Mouse (Mus musculus) liver, adult 2 months (tissue): ENCODE results near the gene Gm572. TPM values are rescaled to one million over a fixed set of nuclear protein-coding genes. Genes with fewer than 3 reads are reported as not detected.

Source experiments
- DNase-seq: peaks from one replicate; pipeline ENCODE4 v3.0.0-alpha.2; 2011; ENCODE audit warnings: low read depth, low spot score; ENCODE audit errors: extremely low read depth
- H3K27ac ChIP-seq: fragments of 200-500 bp; replicated peaks from 2 replicates; pipeline ENCODE4 v1.5.1; 2012; ENCODE audit warnings: low read depth, mild to moderate bottlenecking, control low read depth, inconsistent platforms, low read length; ENCODE audit not compliant: insufficient read depth
- H3K27me3 ChIP-seq: fragments of 200-500 bp; 2 replicates; pipeline ENCODE4 v1.6.1; 2012; ENCODE audit warnings: mild to moderate bottlenecking, moderate library complexity, low read length, inconsistent platforms; ENCODE audit not compliant: control insufficient read depth, insufficient read depth
- H3K36me3 ChIP-seq: fragments of 200-500 bp; 2 replicates; pipeline ENCODE4 v1.6.1; 2012; ENCODE audit warnings: low read length, inconsistent platforms; ENCODE audit not compliant: control insufficient read depth, insufficient read depth
- H3K4me1 ChIP-seq: fragments of 200-500 bp; 2 replicates; pipeline ENCODE4 v1.6.1; 2011; ENCODE audit warnings: low read length; ENCODE audit not compliant: control insufficient read depth, insufficient read depth
- H3K4me3 ChIP-seq: fragments of 200-500 bp; 2 replicates; pipeline ENCODE4 v1.5.1; 2011; ENCODE audit warnings: low read depth, mild to moderate bottlenecking, control low read depth, low read length, moderate library complexity; ENCODE audit not compliant: insufficient read depth
- H3K79me2 ChIP-seq: fragments of 200-500 bp; 2 replicates; pipeline ENCODE4 v1.6.1; 2012; ENCODE audit warnings: inconsistent platforms, mild to moderate bottlenecking, low read length, moderate library complexity; ENCODE audit not compliant: control insufficient read depth, insufficient read depth
- H3K9ac ChIP-seq: fragments of 200-500 bp; 2 replicates; pipeline ENCODE4 v1.6.1; 2012; ENCODE audit warnings: low read depth, mild to moderate bottlenecking, control low read depth, inconsistent platforms, low read length
- CTCF ChIP-seq: fragments of 200-500 bp; IDR thresholded peaks from 2 replicates; pipeline ENCODE4 v1.5.1; 2011; ENCODE audit warnings: low read depth, low read length, control low read depth
- POLR2A ChIP-seq: fragments of 200-500 bp; IDR thresholded peaks from 2 replicates; pipeline ENCODE4 v1.6.1; 2011; ENCODE audit warnings: low read length, control low read depth; ENCODE audit not compliant: insufficient read depth; ENCODE audit errors: extremely low read depth
- WGBS: fragments of 180-500 bp; shearing (Covaris S2); methylation state at CpG from one replicate; pipeline ENCODE4 v1.1.7; 2018; 5-methylcytosine and 5-hydroxymethylcytosine counted together
- polyA plus RNA-seq: library from polyadenylated mRNA; depleted of rRNA; stranded (reverse); fragments of >200 nt; gene quantifications from 2 replicates; pipeline ENCODE4 v1.2.3, GENCODE M21; 2012
- total RNA-seq: library from RNA; depleted of rRNA; stranded (reverse); fragments of >200 nt; gene quantifications from 2 replicates; pipeline ENCODE4 v1.2.3, GENCODE M21; 2014

Gm572 gene
- total and polyA plus RNA-seq, 2 experiments: not detected

GRCm38 (mm10) chr4:148604541-148605165 is 38.5 kb upstream of the Gm572 start:
- H3K4me3 ChIP-seq: 0 out of 2 replicates have a peak overlapping the region, but pooled peaks have one; percentile 8
- H3K4me1 ChIP-seq: peaks cover 29% of the 10 kb centered on the region
- H3K27me3 ChIP-seq: no peaks in the 10 kb centered on the region
- 68% methylated on average over 3 of the region's 3 CpGs for WGBS
- H3K27ac ChIP-seq: peak overlapping the region; percentile 92
- peak overlapping the region; percentile 1; the same call in 1 of the 2 replicates for H3K9ac ChIP-seq
- TF ChIP-seq POLR2A (no peak), CTCF (peak; percentile 68)
- DNase-seq: peak; percentile 58
- H3K36me3 ChIP-seq: peaks cover 21% of the 10 kb centered on the region
- H3K79me2 ChIP-seq: peaks cover 4% of the 10 kb centered on the region; the same call in 1 of the 2 replicates

- Histone ChIP-seq H3K36me3 (peaks cover 41% of the 10 kb centered on the region), H3K9ac (no peak overlapping the region), H3K4me1 (peaks cover 19% of the 10 kb centered on the region), H3K4me3 (no peak overlapping the region), H3K27me3 (no peaks in the 10 kb centered on the region), H3K27ac (no peak overlapping the region), H3K79me2 (peaks cover 4% of the 10 kb centered on the region; the same call in 1 of the 2 replicates)
- peak; percentile 68 for DNase-seq
- TF ChIP-seq POLR2A (no peak), CTCF (peak; percentile 97)
- 23% methylated on average over 5 of the region's 5 CpGs for WGBS
These were observed 35.4 kb upstream of the Gm572 start for GRCm38 (mm10) chr4:148607758-148608157.

DNA sequence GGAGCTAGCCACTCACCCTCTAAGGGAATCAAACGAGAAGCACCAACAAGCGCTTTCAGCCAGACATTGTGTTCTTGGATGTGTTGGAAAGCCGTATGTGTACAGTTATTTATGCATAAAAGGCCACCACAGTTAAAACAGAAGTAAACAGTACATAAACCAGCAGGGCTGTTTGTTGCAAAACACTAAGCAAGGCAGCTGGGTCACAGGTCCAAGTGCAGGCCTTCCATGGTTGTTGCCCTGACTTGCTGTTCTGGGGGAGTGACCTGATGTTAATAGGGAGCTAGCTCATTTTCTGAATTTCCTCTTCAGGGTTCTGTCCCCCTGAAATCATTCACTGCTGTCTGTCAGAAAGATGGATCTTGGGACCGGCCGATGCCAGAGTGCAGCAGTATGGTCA is 33.3 kb upstream of the Gm572 start:
- Histone ChIP-seq H3K27ac (peak overlapping the region; percentile 63), H3K4me1 (peaks cover 10% of the 10 kb centered on the region), H3K79me2 (no peaks in the 10 kb centered on the region), H3K36me3 (peaks cover 56% of the 10 kb centered on the region), H3K4me3 (no peak overlapping the region), H3K9ac (no peak overlapping the region), H3K27me3 (no peaks in the 10 kb centered on the region)
- no peak for TF ChIP-seq POLR2A
- no peak for TF ChIP-seq CTCF
- DNase-seq: peak; percentile 80
- 59% methylated on average over 5 of the region's 5 CpGs for WGBS

DNA sequence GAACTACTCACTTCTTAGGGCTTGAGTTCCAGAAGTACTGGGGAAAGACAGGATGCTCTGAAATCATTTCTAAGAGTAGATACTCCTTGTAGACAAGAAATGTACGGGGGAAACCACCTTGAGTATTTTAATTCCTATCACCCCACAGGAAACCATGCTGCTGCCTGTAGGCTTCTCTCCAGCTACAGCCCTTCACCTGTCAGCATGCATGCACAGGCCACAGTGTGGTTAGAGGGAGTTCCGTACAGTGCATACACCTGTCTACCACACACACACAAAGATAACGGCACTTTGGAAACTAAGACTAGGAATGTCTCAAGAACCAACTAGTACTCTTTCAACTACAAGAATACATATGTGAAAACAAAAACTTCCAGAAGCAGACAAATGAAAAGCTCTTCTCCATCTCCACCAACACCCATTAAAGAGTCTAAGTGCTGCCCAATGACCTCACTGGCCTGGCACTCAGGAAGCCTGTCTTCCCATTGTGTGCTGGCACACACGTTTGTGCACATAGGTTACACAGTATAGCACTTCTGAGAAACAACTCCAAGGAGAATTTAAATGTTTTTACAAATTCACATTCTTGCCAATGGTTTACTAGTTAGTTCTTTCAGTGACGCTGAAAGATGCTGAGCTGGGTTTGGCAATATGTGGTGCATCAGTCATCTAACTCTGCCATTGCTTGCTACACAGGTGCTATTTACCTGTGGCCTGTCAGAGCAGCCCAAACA is 32.3 kb upstream of the Gm572 start:
- TF ChIP-seq CTCF: no peak
- no peak for TF ChIP-seq POLR2A
- Histone ChIP-seq H3K27ac (no peak overlapping the region; the same call in 1 of the 2 replicates), H3K9ac (no peak overlapping the region), H3K4me3 (no peak overlapping the region), H3K36me3 (peaks cover 64% of the 10 kb centered on the region), H3K79me2 (no peaks in the 10 kb centered on the region), H3K4me1 (peaks cover 10% of the 10 kb centered on the region), H3K27me3 (no peaks in the 10 kb centered on the region)
- WGBS: 58% methylated on average over 5 of the region's 5 CpGs
- DNase-seq: no peak

GRCm38 (mm10) chr4:148612557-148612956 is 30.6 kb upstream of the Gm572 start:
- Histone ChIP-seq H3K9ac (no peak overlapping the region), H3K27ac (no peak overlapping the region), H3K4me3 (no peak overlapping the region), H3K4me1 (peaks cover 9% of the 10 kb centered on the region), H3K79me2 (no peaks in the 10 kb centered on the region), H3K27me3 (no peaks in the 10 kb centered on the region), H3K36me3 (peaks cover 70% of the 10 kb centered on the region)
- TF ChIP-seq CTCF (no peak), POLR2A (no peak)
- WGBS: 50% methylated on average over 4 of the region's 4 CpGs
- no peak for DNase-seq
